Comparison of ENCODE assay signal across 9 mouse cellular contexts in the genomic region with DNA sequence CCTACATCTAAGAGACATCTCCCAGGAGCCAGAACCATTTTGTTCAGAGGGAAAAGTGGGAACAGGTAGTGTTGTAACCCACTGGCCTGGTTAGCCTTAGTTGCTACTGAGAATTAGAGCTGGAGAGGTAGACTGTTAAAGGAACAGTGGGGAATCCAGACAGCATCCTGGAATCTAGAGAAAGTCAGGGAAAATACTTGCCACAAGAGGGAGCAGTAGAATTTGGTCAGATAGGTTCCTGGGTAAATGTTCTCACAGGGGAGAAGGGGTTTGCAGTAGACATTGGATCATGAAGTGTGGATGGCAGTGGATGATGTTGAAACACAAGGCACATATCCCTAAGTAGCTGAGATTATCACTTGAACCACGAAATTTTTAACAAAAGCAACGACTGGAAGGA.
DNase-seq lines count a peak whose midpoint lies in the region; ATAC-seq lines count a peak whose summit lies in the region.
"Had no signal": no experiment of that assay in that cellular context is flagged by ENCODE, and none has a peak within 500 bp of the region (broad histone marks: within the 10 kb centered on the region; RNA-seq: fewer than 3 reads in every experiment).

No protein-coding gene starts in this region.

- no peak for ATAC-seq in forebrain, embryonic 15.5 days (replicated peaks)
- ATAC-seq in forebrain, embryonic 11.5 days (replicated peaks; ENCODE audit: low FRiP score), result no peak
- no peak for ATAC-seq in midbrain, embryonic 13.5 days

- H3K36me3 ChIP-seq in forebrain, embryonic 15.5 days, result no peaks in the 10 kb centered on the region
- no peaks in the 10 kb centered on the region for H3K36me3 ChIP-seq in forebrain, embryonic 11.5 days (ENCODE audit: control insufficient read depth, insufficient read depth, low read length)
- H3K36me3 ChIP-seq in midbrain, embryonic 13.5 days, result no peaks in the 10 kb centered on the region
- H3K36me3 ChIP-seq: limb, embryonic 12.5 days had no signal

- H3K27ac ChIP-seq in forebrain, embryonic 15.5 days (replicated peaks), result no peak overlapping the region
- no peak overlapping the region for H3K27ac ChIP-seq in forebrain, embryonic 11.5 days (ENCODE audit: low read depth, low read length)
- no peak overlapping the region for H3K27ac ChIP-seq in midbrain, embryonic 13.5 days
- H3K27ac ChIP-seq: limb, embryonic 12.5 days had no signal

- peaks cover 32% of the 10 kb centered on the region for H3K4me1 ChIP-seq in forebrain, embryonic 15.5 days
- no peaks in the 10 kb centered on the region for H3K4me1 ChIP-seq in forebrain, embryonic 11.5 days (replicated peaks; ENCODE audit: control insufficient read depth, insufficient read depth, low read length)
- H3K4me1 ChIP-seq in midbrain, embryonic 13.5 days (replicated peaks), result peaks cover 30% of the 10 kb centered on the region

- H3K4me2 ChIP-seq in forebrain, embryonic 15.5 days (replicated peaks), result peak overlapping the region; percentile 91; the same call in 1 of the 2 replicates
- no peak overlapping the region for H3K4me2 ChIP-seq in forebrain, embryonic 11.5 days (ENCODE audit: low read depth, low read length, severe bottlenecking)
- peak overlapping the region; percentile 83; the same call in 1 of the 2 replicates for H3K4me2 ChIP-seq in midbrain, embryonic 13.5 days (replicated peaks)

- no peak overlapping the region for H3K4me3 ChIP-seq in forebrain, embryonic 15.5 days
- no peak overlapping the region for H3K4me3 ChIP-seq in forebrain, embryonic 11.5 days (ENCODE audit: low read depth, low read length)
- no peak overlapping the region; the same call in 1 of the 2 replicates for H3K4me3 ChIP-seq in midbrain, embryonic 13.5 days (replicated peaks)
- H3K4me3 ChIP-seq: limb, embryonic 12.5 days had no signal

- no peak overlapping the region for H3K9ac ChIP-seq in forebrain, embryonic 15.5 days (replicated peaks)
- H3K9ac ChIP-seq in forebrain, embryonic 11.5 days (ENCODE audit: low read length), result no peak overlapping the region
- H3K9ac ChIP-seq in midbrain, embryonic 13.5 days (replicated peaks), result no peak overlapping the region
- H3K9ac ChIP-seq: limb, embryonic 12.5 days had no signal

- DNase-seq in forebrain, embryonic 11.5 days (ENCODE audit: low spot score), result no peak
- peak; percentile 71 for DNase-seq in layer of hippocampus, adult 9-10 months (ENCODE audit: low spot score)
- no peak for DNase-seq in layer of hippocampus, postnatal 36 days
- DNase-seq in cerebellum, postnatal 25 days, result peak; percentile 28 to 33
- no peak for DNase-seq in testis, postnatal 10 days (ENCODE audit: low spot score)
- DNase-seq in gastrocnemius, postnatal 4 days (ENCODE audit: low spot score in 2 of 2), result no peak

- peaks cover 2% of the 10 kb centered on the region; the same call in 1 of the 2 replicates for H3K27me3 ChIP-seq in forebrain, embryonic 15.5 days
- peaks cover 10% of the 10 kb centered on the region for H3K27me3 ChIP-seq in forebrain, embryonic 11.5 days (ENCODE audit: control insufficient read depth, insufficient read depth, low read length)
- H3K27me3 ChIP-seq in midbrain, embryonic 13.5 days, result peaks cover 8% of the 10 kb centered on the region

- H3K9me3 ChIP-seq in forebrain, embryonic 15.5 days, result no peaks in the 10 kb centered on the region
- H3K9me3 ChIP-seq in forebrain, embryonic 11.5 days (ENCODE audit: control insufficient read depth, low read length), result no peaks in the 10 kb centered on the region
- no peaks in the 10 kb centered on the region for H3K9me3 ChIP-seq in midbrain, embryonic 13.5 days
- H3K9me3 ChIP-seq: limb, embryonic 12.5 days had no signal

- WGBS in forebrain, embryonic 15.5 days, result 33% methylated on average over 2 of the region's 2 CpGs
- 41% methylated on average over 2 of the region's 2 CpGs for WGBS in forebrain, embryonic 11.5 days
- WGBS in midbrain, embryonic 13.5 days, result 43% methylated on average over 2 of the region's 2 CpGs

Comparison
In these comparisons a context has a peak if more than half of its experiments do, and no peak if none do; other contexts are left out.
1. DNase-seq: peak in layer of hippocampus, adult 9-10 months (single experiment) and cerebellum, postnatal 25 days (2 of 2); none in forebrain, embryonic 11.5 days (single experiment), layer of hippocampus, postnatal 36 days (0 of 2), testis, postnatal 10 days (single experiment) and gastrocnemius, postnatal 4 days (0 of 2).